Mouse (Mus musculus) E14TG2a.4 (cell line): ENCODE measurements around the gene Vmn2r70.

ENCODE experiments used
- CTCF ChIP-seq: conservative IDR thresholded peaks from 2 replicates; pipeline ENCODE4 v1.5.1; 2014; ENCODE audit warnings: low read length
- NANOG ChIP-seq: IDR thresholded peaks from 2 replicates; pipeline ENCODE4 v1.6.1; 2014; ENCODE audit warnings: borderline replicate concordance, low read length, mixed read lengths

- TF ChIP-seq CTCF (no peak), NANOG (no peak)
Observed at GRCm38 (mm10) chr7:85562787-85563186, 6.2 kb downstream of the Vmn2r70 start, which contains the start of gene Vmn2r71.
